Mouse (Mus musculus) gastrocnemius, postnatal 36 days (tissue): ENCODE measurements around the gene Olfr374. TPM values are rescaled to one million over a fixed set of nuclear protein-coding genes. Genes with fewer than 3 reads are reported as not detected.
"Not testable (repeated sequence)": the region's sequence is repeated elsewhere in the genome, so short reads cannot be mapped to it uniquely, and the experiment has no call there.

Experiments used
- DNase-seq, 2 experiments: peaks; one replicate each; pipeline ENCODE4 v3.0.0; 2022
- intact Hi-C: fragments of 180-260 bp; cut with DNase I; formaldehyde crosslinking; loops from one replicate; pipeline ENCODE4 v1.15.1; 2025
- long read RNA-seq, 2 experiments: library from polyadenylated mRNA; stranded (forward); transcript quantifications; one replicate each; pipeline ENCODE4 v2.0.0; 2021
- total RNA-seq, 2 experiments: library from RNA; stranded (reverse); gene quantifications; 2 replicates each; pipeline ENCODE4 v1.2.3; 2021

Olfr374 gene
- not detected for total RNA-seq
- long read RNA-seq, experiment 1 = 0 reads
- long read RNA-seq, experiment 2 = 0 reads

DNA sequence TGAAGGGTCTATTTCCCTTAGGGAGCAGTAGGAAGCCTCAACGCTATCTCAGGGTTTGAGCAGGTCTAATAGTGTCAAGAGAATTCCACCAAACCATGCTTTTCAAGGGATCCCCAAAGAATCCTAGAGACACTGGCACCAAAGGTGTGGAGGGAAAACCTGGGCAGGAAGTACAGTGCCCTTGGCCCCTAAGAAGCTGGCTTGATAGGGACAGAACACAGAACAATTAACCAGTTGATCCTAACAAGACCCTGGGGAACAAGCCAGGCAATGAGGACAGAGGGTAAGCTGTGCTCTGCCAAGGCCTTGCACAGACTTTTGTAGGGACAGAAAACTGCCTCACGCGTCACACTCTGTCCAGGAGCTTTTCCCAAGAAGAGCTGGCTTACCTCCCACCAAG, at the start of gene Olfr374:
Gene Olfr374 (plus strand): TSS at position 301 of the 400 bp plus-strand sequence.
- intact Hi-C loops = no loop called here
- no peak for DNase-seq

DNA sequence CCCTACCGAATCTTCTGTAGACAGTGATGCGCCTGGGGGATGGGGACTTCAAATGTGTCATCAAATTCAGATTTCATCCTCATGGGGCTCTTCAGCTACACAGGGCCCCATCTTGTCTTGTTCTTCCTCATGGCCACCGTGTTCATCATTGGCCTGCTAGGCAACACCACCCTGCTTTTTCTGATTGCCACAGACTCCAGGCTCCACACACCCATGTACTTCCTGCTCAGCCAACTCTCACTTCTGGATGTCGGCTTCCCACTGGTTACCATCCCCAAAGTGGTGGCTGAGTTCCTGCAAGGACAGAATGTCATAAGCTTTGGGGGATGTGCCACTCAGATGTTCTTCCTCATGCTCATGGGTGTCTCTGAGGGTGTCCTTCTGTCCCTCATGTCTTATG, 49.2 kb upstream of the Olfr374 start:
- intact Hi-C loops, DNase-seq: not testable (repeated sequence)

DNA sequence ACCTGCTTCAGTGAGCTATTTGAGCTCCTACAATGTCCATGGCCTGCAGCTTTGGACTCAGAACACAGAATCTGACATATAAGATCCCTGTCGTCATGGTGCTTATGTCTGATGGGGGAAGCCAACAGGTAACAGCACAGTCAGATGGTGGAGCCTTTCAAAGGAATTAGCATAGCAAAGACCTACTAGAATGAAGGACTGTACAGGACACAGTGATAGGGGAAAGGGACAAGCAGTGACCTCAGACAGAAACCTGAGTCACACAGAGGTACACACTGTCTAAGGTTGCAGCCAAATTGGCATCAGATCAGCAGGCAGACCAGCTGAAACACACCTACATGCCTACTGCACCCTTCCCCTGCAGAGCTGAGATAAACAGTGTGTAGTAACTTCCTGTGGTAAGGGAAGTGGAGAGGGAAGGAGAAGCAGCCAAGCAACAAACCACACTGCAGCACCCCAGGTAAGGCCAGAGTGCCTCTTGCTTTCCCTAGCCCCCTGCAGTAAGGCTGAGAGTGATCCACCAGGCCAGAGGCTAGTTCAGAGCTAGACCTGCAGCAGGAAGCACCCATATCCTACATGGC, 39.9 kb upstream of the Olfr374 start:
- DNase-seq, intact Hi-C loops: not testable (repeated sequence)

DNA sequence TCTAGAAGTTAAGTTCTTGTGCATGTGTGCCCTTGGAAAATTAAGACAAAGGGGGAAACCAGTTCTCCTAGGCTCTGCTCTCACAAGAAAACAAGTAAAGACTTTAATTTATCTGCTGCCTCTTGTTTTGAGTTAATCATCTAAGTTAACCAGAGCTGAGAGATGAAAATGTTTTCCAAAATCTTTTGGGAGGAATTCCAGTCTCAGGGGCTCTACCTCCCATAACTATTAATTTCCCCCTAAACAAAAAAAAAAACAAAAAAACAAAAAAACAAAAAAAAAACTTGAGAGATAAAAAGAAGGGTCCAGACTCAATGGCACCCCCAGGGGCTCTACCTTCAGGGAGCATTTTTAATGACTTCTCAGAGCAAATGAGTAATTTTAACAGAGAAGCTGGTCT, 24.0 kb upstream of the Olfr374 start, which contains the start of gene Olfr373:
Gene Olfr373 (plus strand): TSS at position 301 of the 400 bp plus-strand sequence.
- intact Hi-C loops, DNase-seq: not testable (repeated sequence)

DNA sequence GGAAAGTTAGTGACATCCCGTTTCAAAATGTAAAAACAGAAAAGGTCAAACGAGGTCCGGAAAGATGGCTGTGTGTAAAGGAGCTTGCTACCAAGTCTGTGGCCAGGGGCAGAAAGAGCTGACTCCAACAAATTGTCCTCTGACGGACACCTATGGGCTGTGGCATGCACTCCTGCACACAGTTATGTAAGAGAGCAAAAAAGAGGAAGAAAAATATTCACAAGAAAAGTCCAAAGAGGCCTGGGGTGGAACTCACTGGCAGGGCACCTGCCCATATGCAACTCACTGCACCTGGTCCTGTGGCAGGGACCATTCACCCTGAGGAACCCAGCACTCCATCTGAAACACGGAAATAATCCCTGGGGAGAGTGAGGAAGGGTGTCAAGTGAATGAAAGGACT, 22.1 kb upstream of the Olfr374 start:
- intact Hi-C loops = no loop called here
- DNase-seq = no peak

GRCm38 (mm10) chr8:72087611-72088010, 19.2 kb upstream of the Olfr374 start:
- DNase-seq, intact Hi-C loops: not testable (repeated sequence)

DNA sequence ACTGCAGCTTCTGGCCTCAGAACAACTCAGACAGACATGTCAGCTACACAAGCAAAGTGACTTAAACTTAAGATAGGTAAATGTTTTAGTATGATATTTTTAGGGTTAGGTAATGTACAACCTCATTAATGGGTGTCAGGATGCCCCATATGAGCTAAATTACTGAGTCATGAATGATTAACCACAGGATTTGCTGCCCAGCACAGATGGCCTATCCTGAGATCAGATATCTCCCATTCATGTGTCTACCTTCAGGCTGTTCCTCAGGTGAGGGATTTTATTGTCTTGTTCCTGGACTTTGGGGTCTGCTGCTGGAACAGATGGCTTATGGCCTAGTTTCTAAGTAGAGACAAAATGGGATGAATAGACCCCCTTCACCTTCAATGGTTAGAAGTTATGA, 10.1 kb upstream of the Olfr374 start:
- intact Hi-C loops = not testable (repeated sequence)

DNA sequence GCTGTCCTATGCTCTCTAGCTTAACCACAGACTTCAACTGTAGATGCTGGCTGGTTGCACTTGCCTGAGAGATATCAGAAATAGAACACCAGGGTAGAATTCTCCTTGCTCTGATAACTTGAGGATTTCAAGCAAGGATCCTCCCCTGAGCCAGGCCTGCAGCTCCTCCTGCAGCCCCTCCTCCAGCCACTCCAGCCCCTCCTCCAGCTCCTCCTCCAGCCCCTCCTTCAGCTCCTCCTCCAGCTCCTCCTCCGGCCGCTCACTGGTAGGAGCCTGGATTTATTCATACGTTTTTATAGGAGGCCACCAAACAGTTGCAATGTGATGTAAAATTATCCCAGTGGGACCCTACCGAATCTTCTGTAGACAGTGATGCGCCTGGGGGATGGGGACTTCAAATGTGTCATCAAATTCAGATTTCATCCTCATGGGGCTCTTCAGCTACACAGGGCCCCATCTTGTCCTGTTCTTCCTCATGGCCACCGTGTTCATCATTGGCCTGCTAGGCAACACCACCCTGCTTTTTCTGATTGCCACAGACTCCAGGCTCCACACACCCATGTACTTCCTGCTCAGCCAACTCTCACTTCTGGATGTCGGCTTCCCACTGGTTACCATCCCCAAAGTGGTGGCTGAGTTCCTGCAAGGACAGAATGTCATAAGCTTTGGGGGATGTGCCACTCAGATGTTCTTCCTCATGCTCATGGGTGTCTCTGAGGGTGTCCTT, 7.3 kb upstream of the Olfr374 start:
- intact Hi-C loops = loop anchor here (2.0 kb wide), 1 partner anchor 97 kb away; no protein-coding TSS in a partner anchor

More for the DNA sequence above, 10.1 kb upstream of the Olfr374 start:
- not testable (repeated sequence) for DNase-seq

GRCm38 (mm10) chr8:72105165-72105564, 1.7 kb upstream of the Olfr374 start:
- intact Hi-C loops = no loop called here

More for the DNA sequence above, 7.3 kb upstream of the Olfr374 start:
- not testable (repeated sequence) for DNase-seq

DNA sequence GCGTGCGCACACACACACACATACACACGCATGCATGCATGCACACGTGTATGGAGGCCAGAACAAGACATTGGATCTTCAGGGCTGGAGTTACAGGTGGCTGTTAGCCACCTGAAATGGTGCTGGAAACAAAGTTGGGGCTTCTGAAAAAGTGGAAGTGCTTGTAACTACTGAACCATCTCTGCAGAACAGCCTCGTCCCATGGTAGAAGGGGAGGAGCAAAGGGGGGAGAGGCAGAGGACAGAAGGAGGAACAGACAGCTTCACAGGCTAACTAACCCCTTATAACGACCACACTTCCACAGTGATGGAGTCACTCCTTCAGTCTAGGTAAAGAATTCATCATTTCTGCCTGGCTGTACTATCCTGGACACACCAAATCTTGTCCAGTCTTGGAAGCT, 4.0 kb downstream of the Olfr374 start:
- no peak for DNase-seq
- intact Hi-C loops = no loop called here

More at GRCm38 (mm10) chr8:72105165-72105564, 1.7 kb upstream of the Olfr374 start:
- DNase-seq = no peak

DNA sequence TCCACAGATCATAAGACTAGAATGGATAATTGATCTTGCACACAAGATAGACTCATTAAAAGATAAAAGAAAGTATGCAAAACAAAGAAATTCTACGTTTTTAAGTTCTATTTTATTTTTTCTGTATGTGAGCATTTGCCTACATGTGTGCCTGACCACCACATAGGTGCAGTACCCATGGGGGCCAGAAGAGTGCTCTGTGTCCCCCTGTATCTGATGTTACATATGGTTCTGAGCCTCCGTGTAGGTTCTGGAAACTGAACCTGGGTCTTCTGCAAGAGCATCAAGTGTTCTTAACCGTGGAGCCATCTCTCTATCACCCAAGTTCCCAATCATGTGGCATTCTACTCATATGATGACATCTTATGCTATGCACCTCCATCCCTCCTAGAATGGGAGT, 5.6 kb downstream of the Olfr374 start:
- intact Hi-C loops = no loop called here
- no peak for DNase-seq

- intact Hi-C loops = no loop called here
- no peak for DNase-seq
Measured at GRCm38 (mm10) chr8:72115202-72115601, 8.4 kb downstream of the Olfr374 start.

- intact Hi-C loops = no loop called here
- DNase-seq = no peak
Measured at GRCm38 (mm10) chr8:72118616-72119015, 11.8 kb downstream of the Olfr374 start.

DNA sequence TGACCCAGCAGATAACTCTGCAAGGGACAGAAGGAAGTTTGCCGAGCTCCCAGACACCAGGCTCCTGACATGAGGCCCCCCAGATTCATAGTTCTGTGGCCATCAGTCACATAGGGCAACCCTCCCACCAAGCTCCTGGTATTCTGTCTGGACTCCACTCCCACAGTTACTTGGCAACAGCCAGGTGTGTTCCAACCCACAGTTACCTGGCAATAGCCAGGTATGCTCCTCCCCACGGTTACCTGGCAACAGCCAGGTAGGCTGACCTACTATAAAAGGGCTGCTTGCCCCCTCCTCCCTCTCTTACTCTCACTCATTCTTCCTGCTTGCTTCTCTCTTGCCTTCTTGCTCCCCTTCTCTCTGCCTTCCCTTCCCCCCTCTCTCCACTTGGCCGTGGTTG, 14.6 kb downstream of the Olfr374 start:
- intact Hi-C loops = loop anchor here (5.0 kb wide), 1 partner anchor 419 kb away; the partner anchor contains the start of gene B3gnt3
- not testable (repeated sequence) for DNase-seq

DNA sequence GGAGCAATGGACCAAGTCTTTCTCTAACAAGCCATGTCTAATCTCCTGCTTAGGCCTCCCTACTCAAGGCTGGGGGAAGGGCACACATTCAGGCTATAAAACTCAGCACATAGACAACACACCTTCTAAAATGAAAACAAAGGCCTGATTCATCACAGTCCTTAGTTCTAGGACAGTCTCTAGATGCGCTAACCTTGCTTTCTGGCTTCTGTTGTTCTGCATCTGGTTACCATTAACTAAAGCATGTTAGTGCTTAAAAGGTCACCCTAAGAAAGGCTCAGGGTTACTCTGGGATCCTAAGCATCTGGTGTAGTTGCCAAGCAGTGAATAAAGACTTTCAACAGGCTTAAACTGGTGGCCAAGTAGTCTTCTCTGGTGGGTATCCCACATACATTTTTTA, 15.2 kb downstream of the Olfr374 start:
- no peak for DNase-seq
- intact Hi-C loops = loop anchor here (5.0 kb wide), 1 partner anchor 420 kb away; the partner anchor contains the start of gene B3gnt3

DNA sequence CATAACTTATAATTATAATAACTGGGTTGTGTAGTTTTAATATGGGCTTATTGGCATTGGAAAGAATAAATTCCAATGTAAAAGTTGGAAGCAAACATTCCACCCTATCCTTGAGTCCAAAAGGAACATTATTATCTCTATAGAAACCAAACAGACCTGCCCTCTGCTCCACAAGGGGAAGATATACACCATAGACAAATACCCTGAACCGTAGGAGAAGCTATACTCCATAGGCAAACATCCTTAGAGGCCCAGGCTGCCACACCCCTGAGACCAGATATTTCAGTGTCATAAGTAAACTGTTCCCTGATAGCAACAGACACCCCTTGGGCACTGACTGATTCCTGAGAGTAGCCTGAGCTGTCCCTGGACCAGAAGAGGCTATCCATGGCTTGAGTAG, 21.0 kb downstream of the Olfr374 start:
- DNase-seq = no peak
- intact Hi-C loops = no loop called here

- no peak for DNase-seq
- intact Hi-C loops = no loop called here
Measured at GRCm38 (mm10) chr8:72131251-72131650, 24.4 kb downstream of the Olfr374 start.

DNA sequence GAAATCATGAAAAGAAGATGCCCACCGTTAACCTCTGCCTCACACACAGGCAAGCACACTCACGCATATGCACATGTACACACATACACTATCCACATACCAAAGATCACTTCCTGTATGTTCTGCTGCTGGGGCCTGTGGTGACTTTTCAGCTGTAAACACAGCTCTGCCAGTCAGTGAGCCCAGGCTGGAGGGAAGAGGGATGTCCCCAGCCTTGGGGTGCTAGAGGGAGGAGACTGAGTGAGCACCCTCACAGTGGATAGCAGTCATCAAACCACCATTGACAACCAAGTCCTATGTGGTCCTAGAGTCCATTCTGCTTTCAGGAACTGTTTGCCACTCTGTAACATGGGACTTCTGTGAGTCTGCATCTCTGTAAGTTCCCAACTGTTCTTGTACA, 25.1 kb downstream of the Olfr374 start:
- intact Hi-C loops = no loop called here
- DNase-seq = no peak

GRCm38 (mm10) chr8:72132417-72132816, 25.6 kb downstream of the Olfr374 start:
- DNase-seq = no peak
- intact Hi-C loops = no loop called here

DNA sequence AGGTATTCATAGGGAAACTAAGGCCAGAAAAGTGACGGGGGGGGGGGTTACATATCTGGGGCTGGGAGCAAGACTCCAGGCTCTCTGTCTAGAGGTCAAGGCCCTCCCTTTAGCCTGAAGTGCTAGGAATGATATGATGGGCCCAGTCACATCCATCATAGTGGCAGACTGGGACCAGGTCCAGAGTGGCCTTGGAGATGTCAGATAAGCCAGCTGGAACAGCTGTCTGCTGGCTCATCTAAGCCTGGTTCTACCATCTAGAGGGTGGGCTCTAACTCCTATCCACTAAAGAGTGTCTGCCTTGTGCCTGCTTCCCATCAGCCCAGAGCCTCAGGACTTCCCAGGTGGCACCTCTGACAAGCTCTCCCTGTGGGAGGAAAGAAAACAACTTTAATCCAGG, 26.1 kb downstream of the Olfr374 start:
- DNase-seq = no peak
- intact Hi-C loops = no loop called here

- intact Hi-C loops = no loop called here
- no peak for DNase-seq
Measured at GRCm38 (mm10) chr8:72133507-72133906, 26.7 kb downstream of the Olfr374 start.
